In genomic region chr3:16024988-16025387, GRCm38 (mm10) we compare ENCODE assay signal across 8 mouse cellular contexts. TPM values are rescaled to one million over a fixed set of nuclear protein-coding genes. Genes with fewer than 3 reads are reported as not detected.
DNase-seq lines count a peak whose midpoint lies in the region; ATAC-seq and TF ChIP-seq lines count a peak whose summit lies in the region.
"Not testable (repeated sequence)": the region's sequence is repeated elsewhere in the genome, so short reads cannot be mapped to it uniquely, and the experiment has no call there.
"Had no signal": no experiment of that assay in that cellular context is flagged by ENCODE, and none has a peak within 500 bp of the region (broad histone marks: within the 10 kb centered on the region; RNA-seq: fewer than 3 reads in every experiment).

No protein-coding gene starts in this region.

- H3K27ac ChIP-seq in forebrain, embryonic 12.5 days; heart, embryonic 16.5 days (ENCODE audit: low read length); left cerebral cortex, adult 2 months: not testable (repeated sequence)

- intact Hi-C loops in left cerebral cortex, adult 2 months (cut with DNase I), result loop anchor here (5.0 kb wide), 1 partner anchor 1797 kb away; no protein-coding TSS in a partner anchor

- peak overlapping the region; percentile 13; the same call in 1 of the 2 replicates for H3K4me2 ChIP-seq in forebrain, embryonic 12.5 days
- H3K4me2 ChIP-seq in heart, embryonic 16.5 days (ENCODE audit: low read depth, low read length), result peak overlapping the region; percentile 38

- peak; percentile 55 for DNase-seq in adrenal gland, postnatal 14 days
- peak; percentile 59 to 83 for DNase-seq in kidney, adult 8-10 months
- peak; percentile 47 to 56 for DNase-seq in left cerebral cortex, adult 2 months (ENCODE audit: extremely low spot score in 1 of 2, low spot score in 2 of 2)
- DNase-seq in right cerebral cortex, postnatal 14 days, result peak; percentile 56

- TF ChIP-seq CTCF in left cerebral cortex, adult 2 months (IDR thresholded peaks at IDR 0.05), result peak; percentile 66

- not testable (repeated sequence) for H3K9ac ChIP-seq in forebrain, embryonic 12.5 days; heart, embryonic 16.5 days (ENCODE audit: low read length)

- H3K4me1 ChIP-seq in forebrain, embryonic 12.5 days; heart, embryonic 16.5 days (ENCODE audit: control insufficient read depth, insufficient read depth, low read length): not testable (repeated sequence)

- peak; percentile 75 for ATAC-seq in forebrain, embryonic 12.5 days (ENCODE audit: low FRiP score)
- not testable (repeated sequence) for ATAC-seq in heart, embryonic 16.5 days (replicated peaks; ENCODE audit: extremely low read depth, insufficient read depth, low FRiP score)
- peak; percentile 60 for ATAC-seq in megakaryocyte progenitor cell, adult 5-6 weeks (replicated peaks; ENCODE audit: poor library complexity)

- not testable (repeated sequence) for H3K36me3 ChIP-seq in forebrain, embryonic 12.5 days (replicated peaks); heart, embryonic 16.5 days (ENCODE audit: control insufficient read depth, insufficient read depth)

- H3K4me3 ChIP-seq in forebrain, embryonic 12.5 days (replicated peaks); heart, embryonic 16.5 days (ENCODE audit: low read length); left cerebral cortex, adult 2 months: not testable (repeated sequence)

- H3K9me3 ChIP-seq in forebrain, embryonic 12.5 days; heart, embryonic 16.5 days (replicated peaks; ENCODE audit: control insufficient read depth, low read length): not testable (repeated sequence)

- not testable (repeated sequence) for H3K27me3 ChIP-seq in forebrain, embryonic 12.5 days; heart, embryonic 16.5 days (ENCODE audit: control insufficient read depth, insufficient read depth, low read length)

- 5% methylated on average over 6 of the region's 6 CpGs for WGBS in forebrain, embryonic 12.5 days
- WGBS in heart, embryonic 16.5 days, result 1% methylated on average over 4 of the region's 6 CpGs

RNA-seq across cellular contexts. Expression of gene Gm5150, which starts 18.8 kb away (rescaled TPM):
- total RNA-seq in adrenal gland, postnatal 14 days (2021), result not detected in 2 replicates
- not detected in 2 replicates for polyA plus RNA-seq in forebrain, embryonic 12.5 days (2016; fragmentation: Nextera tagmentation; extraction: Ambion mirVana)
- not detected in 2 replicates for polyA plus RNA-seq in heart, embryonic 16.5 days (2015; fragmentation: Nextera tagmentation; extraction: Ambion mirVana)
- not detected for total RNA-seq in left cerebral cortex, adult 2 months (2021)
- total RNA-seq in megakaryocyte progenitor cell, adult 5-6 weeks (2015), result 0.71 TPM in 1 of 2 replicates, not detected in the other
- total RNA-seq in megakaryocyte progenitor cell, adult 5-6 weeks (2017), result 0.33 and 0.88 TPM in 2 replicates
- total RNA-seq: layer of hippocampus, adult 8-10 months had no signal
